Mouse (Mus musculus): ENCODE data around the gene Mmp20. TPM values are rescaled to one million over a fixed set of nuclear protein-coding genes. Genes with fewer than 3 reads are reported as not detected.

Mmp20 gene
- polyA plus RNA-seq, 1 experiment from 2014 or later: not detected

DNA sequence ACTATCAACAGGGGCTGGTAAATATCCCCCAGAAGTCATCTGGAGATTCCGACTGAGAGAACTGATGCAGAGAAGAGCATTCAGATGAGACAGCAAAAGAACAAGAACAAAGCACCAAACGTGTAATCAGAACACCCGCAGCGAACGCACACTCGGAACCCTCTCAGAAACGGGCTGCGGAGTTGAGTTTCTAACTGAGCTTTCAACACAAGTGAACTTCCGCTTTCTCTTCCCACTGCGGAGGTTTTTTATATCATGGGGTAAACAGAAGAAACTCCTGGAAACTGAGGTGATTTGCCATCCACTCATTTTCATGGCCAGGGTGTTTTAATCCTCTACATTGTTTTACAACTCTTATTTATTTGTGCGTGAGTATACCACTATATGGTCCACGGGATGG is 22.4 kb upstream of the Mmp20 start:
- no peaks in the 10 kb centered on the region for H3K36me3 ChIP-seq (replicated peaks; ENCODE audit: insufficient read depth, low read length)
- H3K9ac ChIP-seq (replicated peaks): no peak overlapping the region
- WGBS (ENCODE audit: insufficient replicate concordance): 73% methylated on average over 12 of the region's 12 CpGs
- no peaks in the 10 kb centered on the region for H3K4me1 ChIP-seq (ENCODE audit: insufficient read depth)
- ATAC-seq: no peak
- H3K4me3 ChIP-seq (ENCODE audit: low read depth, low read length): no peak overlapping the region
- no peak for TF ChIP-seq CTCF (IDR thresholded peaks at IDR 0.05; ENCODE audit: low read depth)
- no peak for DNase-seq
- no peaks in the 10 kb centered on the region for H3K9me3 ChIP-seq (ENCODE audit: low read length)
- no peaks in the 10 kb centered on the region for H3K27me3 ChIP-seq (ENCODE audit: insufficient read depth, low read length)
- H3K27ac ChIP-seq (ENCODE audit: low read depth): no peak overlapping the region
- no peak overlapping the region for H3K4me2 ChIP-seq (ENCODE audit: low read depth, low read length)

DNA sequence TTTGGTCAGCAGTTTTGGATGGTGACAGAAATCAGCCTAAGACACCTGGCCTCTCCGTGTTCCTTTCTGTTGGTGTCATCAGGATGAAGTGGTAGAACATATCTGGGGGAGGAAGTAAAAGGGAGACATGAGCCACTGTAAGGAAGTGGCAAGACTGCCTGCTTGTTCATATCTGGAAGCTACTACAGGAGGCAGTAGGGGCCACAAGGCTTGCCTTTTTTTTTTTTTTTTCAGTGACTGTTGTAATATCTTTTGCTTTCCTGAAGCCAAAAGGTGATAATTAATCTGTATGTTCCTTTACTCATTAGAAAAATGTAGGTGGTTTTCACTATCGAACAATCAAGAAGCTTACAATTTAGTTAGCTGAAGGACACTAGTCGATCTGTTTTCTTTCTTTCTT is 5.4 kb upstream of the Mmp20 start:
- ATAC-seq (no peak), DNase-seq (no peak)
- no peak overlapping the region for H3K4me2 ChIP-seq (ENCODE audit: low read depth, low read length)
- H3K4me1 ChIP-seq (ENCODE audit: insufficient read depth): no peaks in the 10 kb centered on the region
- 59% methylated on average over 3 of the region's 3 CpGs for WGBS (ENCODE audit: insufficient replicate concordance)
- H3K9me3 ChIP-seq (ENCODE audit: low read length): no peaks in the 10 kb centered on the region
- H3K36me3 ChIP-seq (replicated peaks; ENCODE audit: insufficient read depth, low read length): no peaks in the 10 kb centered on the region
- no peak overlapping the region for H3K27ac ChIP-seq (ENCODE audit: low read depth)
- H3K27me3 ChIP-seq (ENCODE audit: insufficient read depth, low read length): no peaks in the 10 kb centered on the region
- H3K4me3 ChIP-seq (ENCODE audit: low read depth, low read length): no peak overlapping the region
- TF ChIP-seq CTCF (IDR thresholded peaks at IDR 0.05; ENCODE audit: low read depth): no peak
- no peak for TF ChIP-seq EP300 (IDR thresholded peaks at IDR 0.05; ENCODE audit: low read depth)
- no peak overlapping the region for H3K9ac ChIP-seq (replicated peaks)

DNA sequence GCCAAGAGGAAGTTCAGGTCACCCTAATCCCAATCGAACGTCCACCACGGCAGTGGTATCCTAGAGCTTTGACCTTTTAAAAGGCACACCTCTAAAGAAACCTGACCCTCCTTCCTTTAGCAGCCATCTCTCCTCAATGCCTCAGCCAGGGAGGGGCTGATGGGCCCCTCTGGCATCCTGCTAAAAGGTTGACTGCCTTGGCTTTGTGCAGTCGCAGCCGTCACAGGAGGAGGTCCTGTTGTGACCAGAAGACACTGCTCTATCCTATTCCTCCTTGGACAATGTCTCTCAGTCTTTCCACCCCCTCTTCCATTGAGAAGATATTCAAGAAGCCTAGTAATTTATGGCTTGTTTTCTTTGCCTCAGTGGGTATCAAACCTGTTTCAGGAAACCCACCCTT is 5.9 kb downstream of the Mmp20 start:
- ATAC-seq: no peak
- H3K27ac ChIP-seq (ENCODE audit: low read depth): no peak overlapping the region
- H3K4me3 ChIP-seq (ENCODE audit: low read depth, low read length): no peak overlapping the region
- TF ChIP-seq EP300 (IDR thresholded peaks at IDR 0.05; ENCODE audit: low read depth) (no peak), CTCF (IDR thresholded peaks at IDR 0.05; ENCODE audit: low read depth) (no peak)
- H3K4me1 ChIP-seq (ENCODE audit: insufficient read depth): no peaks in the 10 kb centered on the region
- H3K9me3 ChIP-seq (ENCODE audit: low read length): no peaks in the 10 kb centered on the region
- H3K9ac ChIP-seq (replicated peaks): no peak overlapping the region
- H3K27me3 ChIP-seq (ENCODE audit: insufficient read depth, low read length): no peaks in the 10 kb centered on the region
- no peaks in the 10 kb centered on the region for H3K36me3 ChIP-seq (replicated peaks; ENCODE audit: insufficient read depth, low read length)
- DNase-seq: no peak
- 61% methylated on average over 5 of the region's 5 CpGs for WGBS (ENCODE audit: insufficient replicate concordance)
- H3K4me2 ChIP-seq (ENCODE audit: low read depth, low read length): no peak overlapping the region

DNA sequence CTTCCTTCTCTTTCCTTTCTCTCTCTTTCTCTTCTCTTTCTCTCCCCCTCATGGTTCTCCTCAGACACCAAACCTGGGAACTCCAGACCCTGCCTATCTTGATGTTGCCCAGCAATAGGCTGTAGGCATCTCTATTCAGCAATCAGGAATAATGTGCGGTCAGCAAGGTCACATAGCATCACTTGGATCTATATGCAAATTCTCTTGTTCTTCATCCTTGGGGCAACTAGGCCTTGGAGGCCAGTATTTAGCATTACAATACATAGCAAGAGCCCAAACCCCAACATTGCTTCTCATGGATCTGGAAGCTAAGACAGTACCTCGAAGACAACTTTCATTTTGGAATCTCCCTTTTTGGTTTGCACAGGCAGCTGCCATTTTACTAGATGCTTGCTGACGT is 19.9 kb downstream of the Mmp20 start:
- Histone ChIP-seq H3K27ac (ENCODE audit: low read depth) (no peak overlapping the region), H3K27me3 (ENCODE audit: insufficient read depth, low read length) (no peaks in the 10 kb centered on the region)
- 76% methylated on average over 3 of the region's 3 CpGs for WGBS (ENCODE audit: insufficient replicate concordance)

DNA sequence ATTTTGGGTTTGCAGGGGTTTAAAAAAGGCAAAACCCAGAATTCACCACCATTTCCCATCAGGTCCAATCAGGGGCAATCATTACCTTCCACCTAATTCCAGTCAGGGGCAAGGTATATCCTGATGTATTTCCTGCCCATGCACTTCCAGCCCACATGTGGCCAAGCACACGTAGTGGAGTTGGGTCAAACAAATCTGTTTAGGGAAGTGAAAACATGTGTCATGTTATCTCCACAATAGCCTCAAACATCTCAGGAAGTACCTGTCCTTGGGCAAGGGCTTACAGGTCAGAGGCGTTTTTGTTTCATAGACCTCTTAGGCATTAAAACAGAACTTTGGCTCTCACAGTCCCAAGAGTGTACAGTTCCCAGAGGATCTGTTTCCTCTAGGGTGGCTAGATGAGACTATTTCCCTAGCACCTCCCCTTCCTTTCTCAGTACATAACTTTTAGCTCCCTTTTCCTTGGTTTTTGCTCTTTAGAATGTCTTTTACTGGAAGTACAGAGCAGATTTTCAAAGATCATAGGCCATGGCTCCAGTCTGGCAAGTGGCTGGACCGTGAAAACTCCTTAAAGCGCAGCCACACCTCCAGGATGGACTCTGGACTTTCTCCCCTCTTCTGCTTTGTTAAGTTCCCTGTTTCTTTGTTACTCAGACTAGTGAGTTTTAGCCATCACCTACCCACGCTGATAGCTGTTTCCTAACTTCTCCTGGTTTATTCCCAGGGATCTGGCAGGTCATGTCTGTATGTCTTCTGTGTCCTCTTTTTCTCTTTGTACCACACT is 22.6 kb downstream of the Mmp20 start:
- no peak for ATAC-seq
- TF ChIP-seq EP300 (IDR thresholded peaks at IDR 0.05; ENCODE audit: low read depth): no peak
- no peak overlapping the region for H3K27ac ChIP-seq (ENCODE audit: low read depth)

More for the DNA sequence above, 19.9 kb downstream of the Mmp20 start:
- Histone ChIP-seq H3K36me3 (replicated peaks; ENCODE audit: insufficient read depth, low read length) (no peaks in the 10 kb centered on the region), H3K4me3 (ENCODE audit: low read depth, low read length) (no peak overlapping the region), H3K4me2 (ENCODE audit: low read depth, low read length) (no peak overlapping the region), H3K4me1 (ENCODE audit: insufficient read depth) (no peaks in the 10 kb centered on the region), H3K9me3 (ENCODE audit: low read length) (no peaks in the 10 kb centered on the region), H3K9ac (replicated peaks) (no peak overlapping the region)
- no peak for ATAC-seq
- no peak for DNase-seq
- TF ChIP-seq EP300 (IDR thresholded peaks at IDR 0.05; ENCODE audit: low read depth) (no peak), CTCF (IDR thresholded peaks at IDR 0.05; ENCODE audit: low read depth) (no peak)

DNA sequence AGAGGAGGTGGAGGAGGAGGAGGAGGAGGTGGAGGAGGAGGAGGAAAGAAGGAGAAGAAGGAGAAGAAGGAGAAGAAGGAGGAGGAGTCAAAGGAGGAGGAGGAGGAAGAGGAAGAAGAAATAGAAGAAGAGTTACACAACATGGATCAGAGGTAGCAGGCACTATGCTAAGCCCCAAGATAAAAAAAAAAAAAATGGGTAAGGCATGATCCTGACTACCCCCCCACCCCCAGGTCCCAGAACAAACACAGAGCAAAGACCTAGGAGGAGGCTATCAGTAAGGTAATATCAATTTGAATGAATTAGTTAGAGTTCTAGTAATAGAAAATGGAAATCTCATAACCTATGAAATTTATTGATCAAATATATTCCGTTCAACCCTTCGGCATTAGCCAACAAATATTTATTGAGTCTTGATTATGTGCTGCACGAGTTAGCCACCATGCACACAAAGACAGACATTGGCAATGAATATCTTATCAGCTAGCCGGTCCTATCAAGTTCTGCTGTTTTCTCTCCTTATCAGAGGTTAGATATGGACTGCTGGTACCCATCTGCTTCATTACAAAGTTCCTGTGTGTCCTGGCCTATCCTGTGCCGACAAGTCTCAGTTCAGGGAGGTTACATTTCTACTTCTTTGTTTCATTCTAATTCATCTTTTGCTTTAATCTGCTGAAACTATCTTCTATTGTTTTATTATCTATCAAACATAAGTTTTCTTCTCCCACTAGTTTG is 24.5 kb downstream of the Mmp20 start:
- Histone ChIP-seq H3K27me3 (ENCODE audit: insufficient read depth, low read length) (no peaks in the 10 kb centered on the region), H3K4me3 (ENCODE audit: low read depth, low read length) (no peak overlapping the region), H3K27ac (ENCODE audit: low read depth) (no peak overlapping the region), H3K4me1 (ENCODE audit: insufficient read depth) (no peaks in the 10 kb centered on the region), H3K9me3 (ENCODE audit: low read length) (no peaks in the 10 kb centered on the region), H3K36me3 (replicated peaks; ENCODE audit: insufficient read depth, low read length) (no peaks in the 10 kb centered on the region), H3K9ac (replicated peaks) (no peak overlapping the region), H3K4me2 (ENCODE audit: low read depth, low read length) (no peak overlapping the region)
- DNase-seq (no peak), ATAC-seq (no peak)
- 50% methylated on average over 5 of the region's 5 CpGs for WGBS (ENCODE audit: insufficient replicate concordance)
- no peak for TF ChIP-seq EP300 (IDR thresholded peaks at IDR 0.05; ENCODE audit: low read depth)

More for the DNA sequence above, 22.6 kb downstream of the Mmp20 start:
- 51% methylated on average over 5 of the region's 5 CpGs for WGBS (ENCODE audit: insufficient replicate concordance)
- Histone ChIP-seq H3K36me3 (replicated peaks; ENCODE audit: insufficient read depth, low read length) (no peaks in the 10 kb centered on the region), H3K9me3 (ENCODE audit: low read length) (no peaks in the 10 kb centered on the region), H3K4me1 (ENCODE audit: insufficient read depth) (no peaks in the 10 kb centered on the region), H3K9ac (replicated peaks) (no peak overlapping the region), H3K27me3 (ENCODE audit: insufficient read depth, low read length) (no peaks in the 10 kb centered on the region), H3K4me2 (ENCODE audit: low read depth, low read length) (no peak overlapping the region), H3K4me3 (ENCODE audit: low read depth, low read length) (no peak overlapping the region)
- no peak for DNase-seq
